Mouse (Mus musculus): Measurements from ENCODE around the gene Ttc39d. TPM values are rescaled to one million over a fixed set of nuclear protein-coding genes. Genes with fewer than 3 reads are reported as not detected.

Gene Ttc39d
- total and polyA plus RNA-seq, 3 experiments = 0.13 TPM; not detected in 2

DNA sequence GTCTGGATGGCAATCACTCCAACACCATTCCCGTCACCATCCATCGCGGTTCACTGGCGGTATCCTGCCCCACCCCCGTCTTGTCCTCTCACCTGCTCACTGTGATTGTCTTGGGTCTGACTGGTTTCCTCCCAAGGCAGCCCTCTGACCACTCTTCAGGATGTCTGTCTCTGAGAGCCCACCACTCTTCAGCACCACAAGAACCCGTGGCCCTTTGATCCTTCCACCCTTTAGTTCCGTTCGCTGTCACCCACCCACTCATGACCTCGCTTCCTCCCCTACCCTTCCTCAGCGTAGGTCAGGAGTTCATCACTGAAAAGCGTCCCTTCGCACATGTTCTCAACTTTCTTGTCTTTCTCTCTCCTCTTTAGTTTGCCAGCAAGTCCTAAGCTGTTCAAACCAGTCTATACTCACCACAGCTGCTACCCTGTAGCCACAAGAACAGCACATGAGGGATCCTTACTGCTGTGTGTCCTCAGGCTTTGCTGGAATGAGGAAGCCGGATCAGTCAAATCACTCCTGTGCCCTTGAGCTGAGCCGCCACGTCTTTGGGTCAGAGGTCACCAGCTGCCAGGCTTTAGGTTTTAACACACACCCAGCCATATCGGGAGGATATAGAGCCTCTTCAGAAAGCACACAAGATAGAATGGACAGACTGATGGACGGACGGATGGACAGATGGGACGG is 32.4 kb upstream of the Ttc39d start (continued):
- TF ChIP-seq USF2 (conservative IDR thresholded peaks at IDR 0.05; ENCODE audit: low read depth, low read length) (no peak), RAD21 (IDR thresholded peaks at IDR 0.05; ENCODE audit: low read depth, low read length) (no peak; the same call in 1 of the 2 replicates), IRF4 (IDR thresholded peaks at IDR 0.05; ENCODE audit: low read depth, low read length) (no peak; the same call in 1 of the 2 replicates), POLR2AphosphoS2 (IDR thresholded peaks at IDR 0.05; ENCODE audit: low read depth, low read length) (no peak), NRF1 (IDR thresholded peaks at IDR 0.05; ENCODE audit: low read depth, low read length) (no peak), MAFK (IDR thresholded peaks at IDR 0.05; ENCODE audit: insufficient replicate concordance, low read length) (no peak; the same call in 1 of the 2 replicates), BHLHE40 (IDR thresholded peaks at IDR 0.05; ENCODE audit: low read depth, low read length) (0 out of 2 replicates have a peak, but pooled peaks have one; percentile 25), TBP (conservative IDR thresholded peaks at IDR 0.05; ENCODE audit: low read depth, low read length) (no peak; the same call in 1 of the 2 replicates), MAZ (IDR thresholded peaks at IDR 0.05; ENCODE audit: low read depth, low read length) (no peak; the same call in 1 of the 2 replicates)

DNA sequence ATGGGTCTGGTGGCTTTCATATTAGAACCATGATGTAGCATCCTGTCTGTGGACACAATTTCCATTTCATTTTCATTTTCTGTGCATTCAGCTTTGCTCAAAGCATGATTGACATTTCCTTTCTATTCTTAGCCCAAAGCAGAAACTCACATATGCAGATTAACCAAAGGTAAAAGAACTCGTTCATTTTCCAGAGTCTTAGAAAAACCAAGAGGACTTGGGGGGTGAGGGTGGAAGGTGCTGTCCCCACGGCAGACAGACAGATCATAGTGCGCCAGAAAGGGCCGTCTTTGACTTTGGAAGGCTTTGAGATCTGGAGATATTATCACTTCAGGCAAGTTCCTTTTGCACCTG is 31.9 kb upstream of the Ttc39d start:
- dilution Hi-C loops (cut with MboI; ENCODE audit: extremely low pct_ligation_motif_present, extremely low pct_unique_long_range_greater_than_20kb, low sequenced_read_pairs) (no loop called here), in situ Hi-C loops (cut with MboI; ENCODE audit: low pct_ligation_motif_present, low pct_unique_long_range_greater_than_20kb, low sequenced_read_pairs) (loop anchor here (10.0 to 25.0 kb wide), 3 partner anchors 51 to 463 kb away; partner anchors contain the start of genes Atl2, Cyp1b1 and Galm)
- H3K27ac ChIP-seq (ENCODE audit: insufficient read depth, low read depth) = peak overlapping the region; percentile 95
- peak; percentile 85 for DNase-seq (ENCODE audit: extremely low read depth)
- no peaks in the 10 kb centered on the region for H3K36me3 ChIP-seq (replicated peaks in 1 of 2; ENCODE audit: control insufficient read depth in 1 of 2, insufficient read depth in 1 of 2, low read length in 1 of 2)
- H3K4me3 ChIP-seq (replicated peaks in 1 of 3; ENCODE audit: low read depth in 2 of 3, low read length in 2 of 3, poor library complexity in 1 of 3) = peak overlapping the region; percentile 35 to 80 (median 40)
- H3K9me3 ChIP-seq (replicated peaks; ENCODE audit: low read length) = no peaks in the 10 kb centered on the region
- peak overlapping the region; percentile 92 for H3K4me2 ChIP-seq (ENCODE audit: insufficient read depth, low read depth, poor library complexity, severe bottlenecking)
- H3K27me3 ChIP-seq (replicated peaks) = no peaks in the 10 kb centered on the region
- no peaks in the 10 kb centered on the region for H3K79me2 ChIP-seq (replicated peaks; ENCODE audit: control insufficient read depth, extremely low read depth, insufficient read depth, poor library complexity, severe bottlenecking)
- H3K4me1 ChIP-seq (ENCODE audit: control insufficient read depth in 1 of 2, insufficient read depth in 2 of 2) = peaks cover 15 to 42% of the 10 kb centered on the region in 2 experiments
- peak overlapping the region; percentile 86 for H3K9ac ChIP-seq (ENCODE audit: insufficient read depth, low read depth)
- TF ChIP-seq ELF1 (IDR thresholded peaks at IDR 0.05; ENCODE audit: low read depth, low read length) (no peak), EP300 (IDR thresholded peaks at IDR 0.05; ENCODE audit: low read length) (peak; percentile 81), ZNF384 (IDR thresholded peaks at IDR 0.05; ENCODE audit: low read depth, low read length) (peak; percentile 26; the same call in 1 of the 2 replicates), MEF2A (IDR thresholded peaks at IDR 0.05; ENCODE audit: borderline replicate concordance, low read depth, low read length) (peak; percentile 97), RAD21 (IDR thresholded peaks at IDR 0.05; ENCODE audit: low read depth, low read length) (no peak; the same call in 1 of the 2 replicates), MAFK (IDR thresholded peaks at IDR 0.05; ENCODE audit: insufficient replicate concordance, low read length) (0 out of 2 replicates have a peak, but pooled peaks have one; percentile 16), POLR2A (IDR thresholded peaks at IDR 0.05; ENCODE audit: low read depth, low read length) (0 out of 2 replicates have a peak, but pooled peaks have one; percentile 7), JUN (IDR thresholded peaks at IDR 0.05; ENCODE audit: insufficient read depth, low read depth, low read length) (no peak), TBP (conservative IDR thresholded peaks at IDR 0.05; ENCODE audit: low read depth, low read length) (0 out of 2 replicates have a peak, but pooled peaks have one; percentile 66), MAZ (IDR thresholded peaks at IDR 0.05; ENCODE audit: low read depth, low read length) (peak; percentile 24; the same call in 1 of the 2 replicates), MXI1 (IDR thresholded peaks at IDR 0.05; ENCODE audit: low read depth, low read length) (peak; percentile 16; the same call in 1 of the 2 replicates), ETS1 (conservative IDR thresholded peaks at IDR 0.05; ENCODE audit: low read depth, low read length) (peak; percentile 84), RCOR1 (conservative IDR thresholded peaks at IDR 0.05; ENCODE audit: low read depth, low read length) (peak; percentile 65; the same call in 1 of the 2 replicates), HCFC1 (IDR thresholded peaks at IDR 0.05; ENCODE audit: low read depth, low read length) (no peak), IRF4 (IDR thresholded peaks at IDR 0.05; ENCODE audit: low read depth, low read length) (peak; percentile 55; the same call in 1 of the 2 replicates), BHLHE40 (IDR thresholded peaks at IDR 0.05; ENCODE audit: low read depth, low read length) (peak; percentile 36; the same call in 1 of the 2 replicates), ZMIZ1 (IDR thresholded peaks at IDR 0.05; ENCODE audit: low read depth, low read length) (0 out of 2 replicates have a peak, but pooled peaks have one; percentile 8), SMC3 (IDR thresholded peaks at IDR 0.05; ENCODE audit: low read depth, low read length) (peak; percentile 26; the same call in 1 of the 2 replicates), CHD2 (IDR thresholded peaks at IDR 0.05; ENCODE audit: low read length) (peak; percentile 11; the same call in 1 of the 2 replicates)

Measured in CH12.LX (cell line).